Mouse (Mus musculus) kidney, adult 2 months (tissue): Measurements from ENCODE around the gene Ltb. TPM values are rescaled to one million over a fixed set of nuclear protein-coding genes. Genes with fewer than 3 reads are reported as not detected.

ENCODE experiments used
- DNase-seq: peaks from one replicate; pipeline ENCODE4 v3.0.0; 2021
- H3K27ac ChIP-seq: fragments of 200-500 bp; 2 replicates; pipeline ENCODE4 v1.5.1; 2012; ENCODE audit warnings: low read depth, low read length, control low read depth, inconsistent platforms; ENCODE audit not compliant: insufficient read depth
- H3K27me3 ChIP-seq: fragments of 200-500 bp; replicated peaks from 2 replicates; pipeline ENCODE4 v1.6.1; 2012; ENCODE audit warnings: mild to moderate bottlenecking, moderate library complexity, low read length, inconsistent platforms; ENCODE audit not compliant: control insufficient read depth, insufficient read depth
- H3K36me3 ChIP-seq: fragments of 200-500 bp; 2 replicates; pipeline ENCODE4 v1.6.1; 2012; ENCODE audit warnings: mild to moderate bottlenecking, moderate library complexity, low read length, inconsistent platforms; ENCODE audit not compliant: control insufficient read depth, insufficient read depth
- H3K4me1 ChIP-seq: fragments of 200-500 bp; 2 replicates; pipeline ENCODE4 v1.6.1; 2011; ENCODE audit warnings: low read length; ENCODE audit not compliant: control insufficient read depth, insufficient read depth
- H3K4me3 ChIP-seq: fragments of 200-500 bp; 2 replicates; pipeline ENCODE4 v1.5.1; 2011; ENCODE audit warnings: mild to moderate bottlenecking, low read depth, low read length, control low read depth; ENCODE audit not compliant: insufficient read depth
- CTCF ChIP-seq: fragments of 200-500 bp; conservative IDR thresholded peaks from 2 replicates; pipeline ENCODE4 v1.5.1; 2011; ENCODE audit warnings: low read depth, mild to moderate bottlenecking, control low read depth, low read length, moderate library complexity, mixed read lengths; ENCODE audit not compliant: insufficient read depth, insufficient read length
- POLR2A ChIP-seq: fragments of 200-500 bp; IDR thresholded peaks from one replicate; pipeline ENCODE4 v1.6.1; 2011; ENCODE audit warnings: low read depth, low read length, control low read depth
- WGBS: fragments of 180-500 bp; shearing (Covaris S2); methylation state at CpG from one replicate; pipeline ENCODE4 v1.1.7; 2018; 5-methylcytosine and 5-hydroxymethylcytosine counted together
- polyA plus RNA-seq: library from polyadenylated mRNA; depleted of rRNA; stranded (reverse); fragments of >200 nt; gene quantifications from 2 replicates; pipeline ENCODE4 v1.2.3, GENCODE M21; 2012

The Ltb gene
- polyA plus RNA-seq, 1 experiment, result 20.9 TPM

DNA sequence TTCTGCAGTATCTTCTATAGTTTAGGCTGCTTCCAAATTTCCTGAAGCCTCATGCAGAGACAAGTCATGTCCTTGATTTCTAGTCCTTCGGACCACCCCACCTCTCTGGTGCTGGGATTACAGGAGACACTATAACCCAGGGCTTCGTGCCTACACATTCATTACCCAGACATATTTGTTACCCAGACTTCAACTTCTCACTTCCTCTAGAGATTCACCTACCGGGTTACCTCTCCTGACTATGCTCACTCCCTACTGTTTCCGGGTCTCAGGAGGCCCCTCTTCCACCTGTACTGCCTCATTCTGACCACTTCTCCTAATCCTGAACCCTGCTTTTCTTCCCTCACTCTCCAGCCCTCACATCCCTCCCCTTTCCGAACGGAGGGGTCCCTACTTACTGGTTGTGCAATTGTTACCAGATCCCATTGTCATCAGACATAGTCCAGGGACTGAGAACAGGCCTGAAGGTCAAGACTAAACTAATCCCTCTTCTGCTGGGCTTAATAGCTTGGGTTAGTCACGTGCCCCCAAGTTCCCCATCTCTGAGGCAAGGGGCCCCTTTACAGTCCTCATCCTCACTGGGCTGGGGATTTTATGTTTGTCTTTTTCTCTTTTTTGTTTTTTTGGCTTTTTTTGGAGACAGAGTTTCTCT lies 6.2 kb upstream of the Ltb start, which contains the start of gene Lst1:
Gene Lst1 (minus strand): TSS at position 481 of the 652 bp plus-strand sequence.
- TF ChIP-seq CTCF (no peak), POLR2A (no peak)
- H3K27me3 ChIP-seq, result no peaks in the 10 kb centered on the region
- no peak within 1 kb of the TSS for H3K27ac ChIP-seq
- no peak within 1 kb of the TSS for H3K4me3 ChIP-seq
- no peaks in the 10 kb centered on the region for H3K4me1 ChIP-seq
- WGBS, result 80% methylated on average over 7 of the region's 7 CpGs
- DNase-seq, result no peak
- H3K36me3 ChIP-seq, result no peaks in the 10 kb centered on the region

DNA sequence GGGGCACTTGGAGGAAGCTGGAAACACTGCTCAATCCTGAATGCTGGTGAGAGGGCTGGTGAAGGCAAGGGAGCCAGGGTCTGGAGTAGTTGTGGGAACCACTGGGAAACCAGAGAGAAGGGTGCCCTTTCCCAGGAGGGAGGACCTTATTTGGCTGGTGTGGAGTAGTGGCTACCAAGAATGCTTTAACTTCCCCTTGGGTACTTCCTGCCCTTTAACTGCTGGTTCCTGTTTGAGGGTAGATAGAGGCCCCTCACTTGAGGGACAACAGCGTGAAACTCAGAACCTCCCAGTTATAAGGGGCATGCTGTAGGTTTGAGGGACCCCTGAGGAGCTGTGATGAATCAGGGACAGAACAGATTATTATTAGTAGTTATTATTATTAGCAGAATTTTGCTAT lies 5.1 kb upstream of the Ltb start:
- H3K27ac ChIP-seq, result no peak overlapping the region
- no peak for TF ChIP-seq CTCF
- TF ChIP-seq POLR2A, result no peak
- WGBS, result 68% methylated on average over 1 of the region's 1 CpGs
- no peak overlapping the region for H3K4me3 ChIP-seq
- H3K4me1 ChIP-seq, result no peaks in the 10 kb centered on the region
- H3K27me3 ChIP-seq, result no peaks in the 10 kb centered on the region
- H3K36me3 ChIP-seq, result no peaks in the 10 kb centered on the region
- DNase-seq, result no peak

DNA sequence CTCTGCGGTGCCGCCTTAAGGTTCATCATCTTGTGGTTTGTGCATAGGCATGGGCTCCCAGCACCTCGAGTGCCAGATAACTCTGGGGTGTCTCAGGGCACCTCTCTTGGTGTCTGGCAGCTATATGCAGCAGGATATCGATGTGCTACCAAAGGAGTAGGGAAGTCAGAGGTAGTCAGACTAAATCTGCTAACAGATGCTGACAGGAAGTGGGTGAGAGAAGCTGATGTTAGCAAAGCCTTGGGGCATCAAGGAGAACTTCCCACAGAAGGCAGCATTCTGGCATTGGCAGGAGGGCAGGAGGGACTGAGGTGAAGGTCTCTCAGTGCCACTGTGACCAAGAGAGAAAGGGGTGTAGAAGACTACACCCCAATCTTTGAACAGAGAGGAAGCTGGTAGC lies 4.1 kb upstream of the Ltb start:
- Histone ChIP-seq H3K4me1 (no peaks in the 10 kb centered on the region), H3K4me3 (no peak overlapping the region), H3K27me3 (no peaks in the 10 kb centered on the region), H3K27ac (no peak overlapping the region), H3K36me3 (no peaks in the 10 kb centered on the region)
- 80% methylated on average over 4 of the region's 4 CpGs for WGBS
- no peak for TF ChIP-seq CTCF
- TF ChIP-seq POLR2A, result no peak
- DNase-seq, result no peak

DNA sequence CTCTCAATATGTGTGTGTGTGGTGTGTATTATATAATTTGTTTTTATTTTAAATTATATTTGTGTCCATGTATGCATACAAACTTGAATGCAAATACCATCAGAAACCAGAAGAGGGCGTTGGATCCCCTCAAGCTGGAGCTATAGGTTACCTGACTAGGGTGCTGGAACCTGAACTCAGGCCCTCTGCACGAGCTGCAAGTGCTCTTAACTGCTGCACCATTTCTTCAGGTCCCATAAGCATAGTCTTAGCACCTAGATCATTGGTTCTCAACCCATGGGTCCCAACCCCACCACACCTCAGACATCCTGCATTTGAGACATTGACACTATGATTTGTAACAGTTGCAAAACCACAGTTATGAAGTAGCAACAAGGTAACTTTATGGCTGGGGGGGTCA lies 2.5 kb upstream of the Ltb start:
- 74% methylated on average over 2 of the region's 2 CpGs for WGBS
- H3K4me1 ChIP-seq, result no peaks in the 10 kb centered on the region
- no peaks in the 10 kb centered on the region for H3K27me3 ChIP-seq
- no peak overlapping the region for H3K27ac ChIP-seq
- TF ChIP-seq POLR2A, result no peak
- no peaks in the 10 kb centered on the region for H3K36me3 ChIP-seq
- no peak for DNase-seq
- H3K4me3 ChIP-seq, result no peak overlapping the region

DNA sequence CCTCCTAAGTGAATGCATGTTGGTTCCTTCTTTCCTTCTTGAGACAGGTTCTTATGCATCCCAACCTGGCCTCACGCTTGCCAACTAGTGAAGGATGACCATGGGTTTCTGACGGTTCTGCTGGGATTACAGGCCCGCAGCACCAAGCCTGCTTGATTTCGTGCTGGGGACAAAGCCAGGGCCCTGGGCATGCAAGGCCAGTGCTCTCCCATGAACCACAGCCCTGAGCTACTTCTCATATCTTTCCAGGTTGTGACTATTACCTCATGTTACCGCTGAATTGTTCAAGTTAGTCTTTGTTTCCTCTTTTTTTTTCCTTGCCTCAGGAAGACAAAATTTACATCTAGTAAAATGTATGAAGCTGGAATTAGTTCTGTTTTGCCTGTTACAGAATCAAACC lies 1.3 kb upstream of the Ltb start:
- no peak for DNase-seq
- Histone ChIP-seq H3K4me1 (no peaks in the 10 kb centered on the region), H3K36me3 (no peaks in the 10 kb centered on the region), H3K27me3 (no peaks in the 10 kb centered on the region), H3K4me3 (no peak overlapping the region), H3K27ac (no peak overlapping the region)
- TF ChIP-seq POLR2A, result no peak
- no peak for TF ChIP-seq CTCF
- 81% methylated on average over 5 of the region's 5 CpGs for WGBS

DNA sequence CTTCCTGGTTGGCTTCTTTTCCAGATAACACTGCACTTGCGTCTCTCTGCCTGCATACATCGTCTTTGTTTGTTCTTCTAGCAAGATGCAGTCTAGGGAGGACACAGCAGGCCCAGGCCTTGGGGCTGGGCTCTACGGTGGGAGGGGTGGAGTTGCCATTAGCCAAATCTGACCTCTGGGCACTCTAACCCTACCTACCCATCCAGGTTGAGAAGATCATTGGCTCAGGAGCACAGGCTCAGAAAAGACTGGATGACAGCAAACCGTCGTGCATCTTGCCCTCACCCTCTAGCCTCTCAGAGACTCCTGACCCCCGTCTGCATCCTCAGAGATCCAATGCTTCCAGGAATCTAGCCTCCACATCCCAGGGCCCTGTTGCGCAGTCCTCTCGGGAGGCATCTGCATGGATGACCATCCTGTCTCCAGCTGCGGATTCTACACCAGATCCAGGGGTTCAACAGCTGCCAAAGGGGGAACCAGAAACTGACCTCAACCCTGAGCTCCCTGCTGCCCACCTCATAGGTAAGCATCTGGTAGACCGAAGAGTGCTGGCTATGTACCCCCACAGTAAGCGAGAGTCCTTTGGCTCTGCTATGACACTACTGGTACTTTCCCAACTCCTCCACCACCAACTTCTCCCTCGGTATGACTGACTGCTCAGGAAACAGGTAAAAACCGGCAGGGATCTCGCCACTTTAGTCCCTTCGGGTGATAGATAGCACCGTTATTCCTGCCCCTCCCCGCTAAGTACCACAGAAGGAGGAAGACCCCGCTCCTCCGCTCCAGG lies 798 bp downstream of the Ltb start:
- Histone ChIP-seq H3K4me1 (no peaks in the 10 kb centered on the region), H3K27ac (no peak overlapping the region), H3K4me3 (peak overlapping the region; percentile 54), H3K27me3 (no peaks in the 10 kb centered on the region), H3K36me3 (no peaks in the 10 kb centered on the region)
- 46% methylated on average over 19 of the region's 19 CpGs for WGBS
- TF ChIP-seq POLR2A (no peak), CTCF (no peak)
- no peak for DNase-seq

DNA sequence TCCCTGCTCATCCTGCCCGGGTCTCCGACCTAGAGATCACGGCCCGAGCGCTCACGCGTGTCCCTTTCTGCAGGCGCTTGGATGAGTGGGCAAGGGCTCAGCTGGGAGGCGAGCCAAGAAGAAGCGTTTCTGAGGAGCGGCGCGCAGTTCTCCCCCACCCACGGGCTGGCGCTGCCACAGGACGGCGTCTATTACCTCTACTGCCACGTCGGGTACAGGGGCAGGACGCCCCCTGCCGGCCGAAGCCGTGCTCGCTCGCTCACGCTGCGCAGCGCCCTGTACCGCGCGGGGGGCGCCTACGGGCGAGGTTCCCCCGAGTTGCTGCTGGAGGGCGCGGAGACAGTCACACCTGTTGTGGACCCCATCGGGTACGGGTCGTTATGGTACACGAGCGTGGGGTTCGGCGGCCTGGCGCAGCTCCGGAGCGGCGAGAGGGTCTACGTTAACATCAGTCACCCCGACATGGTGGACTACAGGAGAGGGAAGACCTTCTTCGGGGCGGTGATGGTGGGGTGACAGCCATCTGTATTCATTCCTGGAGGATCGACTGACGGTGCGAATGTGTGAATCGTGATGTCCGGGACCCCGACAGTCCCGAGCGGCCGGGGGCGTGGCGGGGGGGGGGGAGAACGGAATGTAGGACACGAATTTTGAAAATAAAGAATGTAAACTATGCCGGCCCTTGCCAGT lies 1.5 kb downstream of the Ltb start:
- peak; percentile 82 for TF ChIP-seq CTCF
- no peak for TF ChIP-seq POLR2A
- Histone ChIP-seq H3K27me3 (no peaks in the 10 kb centered on the region), H3K4me3 (peak overlapping the region; percentile 54), H3K36me3 (no peaks in the 10 kb centered on the region), H3K4me1 (no peaks in the 10 kb centered on the region), H3K27ac (no peak overlapping the region)
- peak; percentile 76 for DNase-seq
- WGBS, result 1% methylated on average over 66 of the region's 66 CpGs
